Mouse (Mus musculus) cerebellum, adult 11 months (tissue): Measurements from ENCODE around the gene Nsl1.

ENCODE experiments used
- DNase-seq: peaks from one replicate; pipeline ENCODE4 v3.0.0; 2022

The Nsl1 gene

DNA sequence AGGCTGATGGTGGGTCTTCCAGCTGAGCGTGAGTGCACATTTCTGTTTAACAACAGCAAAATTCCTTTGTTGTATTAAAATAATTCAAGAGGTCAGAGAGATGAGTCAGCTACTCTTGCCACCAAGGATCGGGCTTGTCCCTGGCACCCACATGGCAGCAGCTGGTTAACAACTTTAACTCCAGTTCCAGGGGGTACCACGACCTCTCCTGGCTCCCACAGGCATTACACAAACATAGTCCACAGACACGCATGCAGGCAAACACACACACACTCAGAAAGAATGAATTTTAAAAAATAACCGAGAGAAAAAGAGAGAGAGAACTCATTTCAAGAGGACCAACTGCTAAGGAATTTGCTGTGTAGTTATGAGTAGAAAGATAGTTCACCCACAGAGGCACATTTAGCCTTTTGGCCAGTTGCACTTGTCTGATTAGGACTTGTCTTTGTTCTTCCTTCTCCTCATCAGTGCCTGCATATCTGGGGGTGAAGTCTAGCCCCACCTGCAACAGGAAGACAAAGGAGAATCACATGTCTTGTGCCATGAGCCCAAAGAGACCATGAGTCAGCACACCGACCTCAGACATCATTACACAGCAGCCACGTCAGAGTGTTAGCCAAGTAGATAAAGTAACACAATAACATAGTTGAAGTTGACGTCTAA lies 7.8 kb upstream of the Nsl1 start:
- no peak for DNase-seq

DNA sequence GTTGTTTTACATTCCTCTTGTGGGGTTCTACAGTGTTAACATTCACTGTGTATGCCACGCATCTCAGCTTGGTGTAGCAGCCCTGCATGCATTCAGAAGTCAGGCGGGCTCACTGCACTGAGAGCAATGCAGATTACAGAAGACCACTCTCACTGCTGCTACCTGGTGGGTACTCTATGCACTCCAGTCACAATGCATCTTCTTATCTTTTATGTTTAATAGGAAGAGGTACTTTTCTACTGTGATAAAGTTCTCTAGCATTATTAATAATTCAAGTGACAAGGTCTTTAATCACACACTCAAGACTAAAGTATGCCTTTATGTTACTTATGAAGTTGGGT lies 7.3 kb upstream of the Nsl1 start:
- no peak for DNase-seq

DNA sequence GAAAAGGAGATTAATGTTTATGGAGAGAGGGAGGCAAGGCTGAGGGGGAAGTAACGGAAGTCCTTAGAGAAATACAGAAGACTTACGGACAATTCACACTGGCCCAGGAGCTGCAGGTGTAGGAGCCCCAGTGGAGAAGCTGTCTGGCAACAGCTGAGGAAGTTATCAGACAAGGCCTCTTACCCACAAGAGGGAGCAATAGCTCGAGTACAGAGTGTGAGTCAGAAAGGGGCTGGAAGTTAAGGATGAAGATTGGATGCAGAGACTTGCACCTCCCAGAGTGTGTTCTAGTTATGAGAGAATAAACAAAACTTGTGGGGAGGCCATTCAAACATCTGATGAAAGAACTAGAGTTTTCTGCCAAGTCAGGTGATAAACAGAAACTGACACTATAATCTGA lies 5.4 kb upstream of the Nsl1 start:
- no peak for DNase-seq

DNA sequence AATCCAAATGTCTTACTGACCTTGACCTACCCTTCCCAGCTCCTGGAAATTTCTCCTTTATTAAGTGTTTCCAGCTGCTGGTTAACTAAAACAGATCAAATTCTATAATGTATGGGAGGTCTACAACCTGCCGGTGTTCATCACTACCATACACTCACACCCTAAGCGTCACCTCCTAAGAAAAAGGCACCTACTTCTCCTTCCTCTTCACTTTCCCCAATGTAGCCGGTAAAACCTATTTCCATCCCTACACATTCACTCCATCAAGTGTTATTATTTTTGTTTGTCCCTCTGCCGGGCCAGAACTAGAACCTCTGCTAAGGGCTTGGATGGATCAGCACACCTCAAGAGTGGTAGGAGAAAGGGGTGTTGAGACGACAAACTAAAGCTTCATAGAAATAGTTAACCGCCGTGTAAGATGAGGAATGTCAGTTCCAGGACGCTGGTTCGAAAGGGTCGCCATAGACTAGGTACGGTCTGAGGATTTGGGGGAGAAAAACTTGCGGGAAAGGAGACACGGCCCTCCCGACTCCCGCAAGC lies 501 bp upstream of the Nsl1 start:
- DNase-seq: no peak

DNA sequence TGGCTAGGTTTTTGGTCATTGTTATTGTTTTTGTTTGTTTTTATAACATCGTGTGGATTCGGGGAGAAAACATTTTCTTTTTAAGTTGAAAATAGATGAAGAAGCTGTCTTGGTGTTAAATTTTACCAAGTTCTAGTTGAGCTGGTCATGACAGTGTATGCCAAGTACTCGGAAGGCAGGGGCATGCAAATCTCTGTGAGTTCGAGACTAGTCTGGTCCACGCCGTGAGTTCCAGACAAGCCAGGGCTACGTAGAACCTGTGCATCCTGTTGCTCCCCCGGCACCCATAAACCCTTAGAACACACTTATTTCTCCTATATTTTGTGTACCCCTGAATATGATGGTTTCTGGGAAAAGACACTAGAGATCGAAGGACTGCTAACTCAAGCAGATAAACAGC lies 888 bp downstream of the Nsl1 start:
- no peak for DNase-seq

DNA sequence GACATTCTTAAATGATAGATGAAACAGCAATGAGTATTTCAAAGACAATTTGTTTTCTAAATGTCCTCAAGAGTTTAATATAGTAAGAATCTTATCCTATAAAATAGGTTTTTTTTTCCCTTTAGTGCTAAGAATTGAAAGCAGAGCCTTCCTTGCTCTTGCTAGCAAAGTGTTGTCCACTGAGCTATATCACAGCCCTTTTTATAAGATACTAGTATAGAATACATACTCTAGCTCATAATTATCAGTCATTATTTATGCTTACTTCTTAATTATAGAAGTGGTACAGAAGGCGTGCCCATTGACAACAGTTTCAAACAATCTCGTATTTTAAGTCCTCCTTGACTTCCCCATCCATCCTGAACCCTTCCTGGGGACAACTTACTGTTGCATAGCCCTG lies 1.7 kb downstream of the Nsl1 start:
- DNase-seq: no peak

DNA sequence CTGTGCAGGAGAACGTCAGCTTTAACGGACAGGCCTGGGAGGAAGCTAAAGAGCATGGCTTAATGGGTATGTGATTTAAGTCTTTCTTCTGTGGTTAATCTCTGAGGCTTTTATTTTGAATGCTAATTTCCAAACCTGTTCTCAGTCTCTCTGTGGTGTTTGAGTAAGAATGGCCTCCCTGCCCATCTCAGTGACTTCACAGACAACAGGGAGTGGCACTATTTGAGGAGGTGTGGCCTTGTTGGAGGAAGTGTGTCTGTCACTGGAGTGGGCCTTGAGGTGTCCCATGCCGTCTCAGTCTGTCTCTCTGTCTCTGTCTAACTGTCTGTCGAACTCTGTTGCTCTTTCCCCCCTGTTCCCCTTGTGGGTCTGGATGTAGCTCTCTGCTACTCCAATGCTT lies 2.4 kb downstream of the Nsl1 start:
- DNase-seq: no peak

DNA sequence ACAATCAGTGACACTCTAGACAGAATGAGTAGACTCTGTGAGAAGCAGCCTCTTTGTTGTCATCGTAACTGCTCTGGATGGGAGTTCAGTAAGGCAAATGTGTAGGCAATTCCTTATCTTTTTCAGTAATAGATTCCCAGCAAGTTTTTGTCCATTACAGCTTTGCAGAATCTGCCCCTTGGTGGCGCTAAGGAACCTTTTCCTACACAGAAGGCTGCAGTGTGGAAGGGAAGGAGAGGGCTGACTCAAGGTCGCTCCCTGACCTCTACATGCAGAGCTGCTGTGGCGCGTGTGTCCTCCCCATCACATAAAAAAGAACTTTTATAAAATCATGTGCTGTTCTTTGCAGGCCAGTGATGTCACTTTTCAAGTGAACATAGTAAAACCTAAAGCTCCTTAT lies 5.6 kb downstream of the Nsl1 start:
- no peak for DNase-seq

DNA sequence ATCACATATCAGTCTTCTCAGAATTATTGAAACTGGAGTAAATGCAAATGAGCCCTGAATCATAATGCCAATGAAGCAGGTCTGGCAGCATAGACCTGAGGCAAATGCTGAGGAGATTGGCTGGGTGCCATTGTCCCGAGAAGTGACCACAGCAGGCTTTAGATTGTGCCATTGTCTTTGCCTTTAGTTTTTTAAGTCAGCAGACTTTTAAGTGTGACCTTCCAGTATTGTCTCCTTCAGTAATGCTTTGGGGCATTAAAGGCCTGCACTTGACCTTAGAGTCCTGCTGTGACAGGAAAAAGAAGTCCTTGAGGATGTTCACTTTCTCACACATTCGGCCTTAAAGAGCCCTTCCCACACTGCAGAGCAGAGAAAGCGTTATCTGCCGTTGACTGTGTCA lies 7.4 kb downstream of the Nsl1 start:
- DNase-seq: no peak

DNA sequence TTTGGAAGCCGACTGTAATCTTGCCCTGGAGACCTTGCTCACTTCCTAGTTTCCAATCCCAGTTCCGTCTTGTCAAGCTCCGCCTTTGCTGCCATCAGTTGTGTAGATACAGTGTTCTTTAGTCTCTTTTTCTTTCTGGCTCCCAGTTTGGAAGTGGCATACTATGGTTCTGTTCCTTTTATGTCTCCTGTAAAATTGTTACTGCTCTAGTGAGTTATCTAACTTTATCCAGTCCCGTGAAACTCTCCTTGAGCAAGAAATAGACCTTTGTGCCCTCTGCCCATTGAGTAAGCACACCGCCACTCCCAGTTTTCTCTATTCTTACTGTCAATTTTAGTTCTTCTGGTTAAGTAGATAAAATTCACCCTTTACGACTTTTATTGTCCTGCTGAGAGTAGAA lies 8.8 kb downstream of the Nsl1 start:
- DNase-seq: no peak

DNA sequence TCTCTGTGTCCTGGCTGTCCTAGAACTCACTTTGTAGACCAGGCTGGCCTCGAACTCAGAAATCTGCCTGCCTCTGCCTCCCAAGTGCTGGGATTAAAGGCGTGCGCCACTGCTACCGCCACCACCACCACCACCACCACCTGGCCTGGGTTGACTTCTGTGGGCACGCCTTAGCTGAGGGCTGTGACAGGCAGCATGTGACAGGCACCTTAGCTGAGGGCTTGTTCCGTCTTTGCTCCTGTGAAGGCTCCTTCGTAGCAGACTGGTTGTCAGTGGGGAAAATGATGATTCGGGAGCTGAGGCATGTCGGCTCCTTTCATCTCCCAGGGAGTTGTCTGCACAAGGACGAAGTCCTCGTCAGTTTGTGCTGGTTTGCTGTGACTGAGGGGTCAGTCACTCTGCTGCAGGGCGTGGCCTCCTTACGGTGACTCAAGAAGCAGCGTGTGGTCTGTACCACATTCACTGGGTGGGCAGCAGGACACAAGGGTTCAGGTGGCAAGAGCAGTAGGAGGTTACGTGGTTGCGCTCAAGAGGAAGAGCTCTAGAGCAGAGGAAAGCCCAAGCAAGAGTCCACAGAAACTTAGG lies 9.6 kb downstream of the Nsl1 start:
- DNase-seq: no peak

DNA sequence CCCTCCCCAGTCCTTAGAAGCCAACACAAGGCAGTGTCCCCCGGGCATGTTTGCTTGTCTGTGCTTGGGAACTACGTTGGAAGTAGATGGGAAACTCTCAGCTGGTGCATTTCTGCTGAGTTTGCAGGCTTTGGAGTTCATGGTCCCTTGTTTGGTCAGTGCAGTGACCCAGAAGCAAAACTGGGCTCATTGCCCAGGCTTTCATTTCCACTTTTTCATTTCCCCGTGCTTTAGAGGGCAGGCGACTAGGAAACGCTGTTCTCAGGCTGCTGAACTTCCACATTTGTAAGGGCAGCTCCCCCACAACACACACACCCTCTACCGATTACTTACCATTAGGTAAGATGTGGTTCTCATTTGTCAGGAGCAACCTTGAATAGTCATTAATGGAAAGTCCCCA lies 10.2 kb downstream of the Nsl1 start:
- DNase-seq: no peak

DNA sequence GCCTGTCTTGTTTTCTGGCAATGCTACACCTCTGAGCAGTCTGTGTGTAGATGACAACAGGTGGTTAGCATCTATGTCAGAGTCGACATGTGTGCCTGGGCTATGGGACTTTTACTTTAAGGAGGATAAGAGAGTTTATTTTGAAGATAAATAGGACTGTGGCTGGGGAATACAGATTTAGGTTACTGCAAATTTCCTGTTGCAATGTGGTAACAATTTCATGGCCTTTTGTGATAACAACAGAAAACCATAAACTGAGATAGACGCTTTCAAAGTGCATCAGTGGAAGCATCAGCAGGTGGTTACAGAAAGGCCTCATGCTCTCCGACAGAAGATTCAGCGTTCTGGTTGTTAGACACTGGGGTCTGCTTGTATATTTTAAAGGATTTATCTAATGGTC lies 10.7 kb downstream of the Nsl1 start:
- no peak for DNase-seq

DNA sequence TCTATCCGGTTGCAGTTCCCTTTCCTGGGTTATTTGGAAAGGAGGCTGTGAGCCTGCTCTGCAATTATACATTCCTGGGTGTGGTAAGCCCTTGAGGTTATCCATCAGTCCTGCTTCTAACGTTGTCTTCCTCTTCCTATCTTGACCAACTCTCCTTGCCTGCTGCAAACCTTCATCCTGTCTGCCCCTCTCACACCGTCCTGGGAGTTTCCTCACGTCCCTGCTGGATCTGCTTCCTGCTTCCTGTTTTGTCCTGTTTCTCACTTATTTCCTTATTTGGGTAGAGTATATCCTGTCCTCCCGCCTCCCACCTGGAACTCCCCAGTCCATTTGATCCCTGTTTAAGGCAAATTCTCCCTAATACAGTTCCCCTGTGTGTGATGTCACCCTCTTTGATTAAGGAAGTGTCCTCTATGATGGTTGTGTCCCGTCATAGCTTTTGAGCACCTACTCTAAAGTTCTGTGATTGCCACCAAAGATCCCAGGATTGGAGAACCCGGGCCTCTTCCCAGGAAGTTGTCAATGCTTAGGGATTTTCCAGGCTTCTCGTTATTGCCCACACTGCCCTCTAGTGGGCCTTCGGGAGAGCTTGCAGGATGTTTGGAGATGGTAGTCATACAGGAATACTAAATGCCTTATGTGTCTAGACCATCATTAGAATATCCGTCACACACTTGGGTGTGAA lies 12.5 kb downstream of the Nsl1 start:
- DNase-seq: peak; percentile 26

DNA sequence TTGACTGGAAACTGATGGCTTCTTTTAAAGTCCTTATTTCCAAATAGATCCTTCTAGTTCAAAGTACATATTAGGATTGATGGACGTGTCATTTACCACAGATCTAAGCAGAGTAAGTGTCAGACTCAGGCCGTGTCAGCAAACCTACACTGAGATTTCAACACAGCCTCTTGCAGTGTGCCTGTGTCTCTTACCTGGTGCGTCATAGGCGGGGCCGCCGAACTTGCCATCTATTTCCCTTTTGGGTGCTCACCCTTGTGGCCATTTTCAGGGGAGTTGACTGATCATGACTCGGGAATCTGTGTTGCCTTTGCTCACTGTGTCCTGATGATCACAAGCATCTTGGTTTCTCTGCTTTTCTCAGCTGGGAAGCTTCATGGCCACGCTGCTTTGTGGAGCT lies 20.4 kb downstream of the Nsl1 start:
- DNase-seq: no peak

DNA sequence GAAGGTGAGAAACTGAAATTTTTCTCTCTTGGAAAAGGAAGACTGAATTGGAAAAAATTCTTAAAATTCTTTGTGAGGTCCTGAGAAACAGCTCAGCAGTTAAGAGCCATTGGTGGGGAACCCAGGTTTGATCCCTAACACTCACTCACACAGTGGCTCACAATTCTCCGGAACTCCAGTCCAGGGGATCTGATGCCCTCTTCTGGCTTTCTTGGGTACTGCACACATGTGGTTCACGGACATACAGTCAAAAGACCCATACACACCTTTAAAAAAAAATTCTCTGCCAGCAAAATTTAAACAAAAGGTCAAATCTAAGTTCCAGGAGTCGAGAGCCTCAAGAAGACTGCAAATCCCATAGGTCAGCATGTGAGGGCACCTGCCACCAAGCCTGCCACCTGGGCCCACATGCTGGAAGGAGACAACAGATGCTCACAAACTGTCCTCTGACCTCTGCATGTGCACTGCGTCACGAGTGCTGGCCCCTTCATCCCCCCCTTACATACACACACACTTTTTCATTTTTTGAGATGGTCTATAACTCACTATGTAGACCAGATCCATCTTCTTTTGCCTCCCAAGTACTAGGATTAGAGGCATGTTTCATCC lies 22.2 kb downstream of the Nsl1 start:
- no peak for DNase-seq

DNA sequence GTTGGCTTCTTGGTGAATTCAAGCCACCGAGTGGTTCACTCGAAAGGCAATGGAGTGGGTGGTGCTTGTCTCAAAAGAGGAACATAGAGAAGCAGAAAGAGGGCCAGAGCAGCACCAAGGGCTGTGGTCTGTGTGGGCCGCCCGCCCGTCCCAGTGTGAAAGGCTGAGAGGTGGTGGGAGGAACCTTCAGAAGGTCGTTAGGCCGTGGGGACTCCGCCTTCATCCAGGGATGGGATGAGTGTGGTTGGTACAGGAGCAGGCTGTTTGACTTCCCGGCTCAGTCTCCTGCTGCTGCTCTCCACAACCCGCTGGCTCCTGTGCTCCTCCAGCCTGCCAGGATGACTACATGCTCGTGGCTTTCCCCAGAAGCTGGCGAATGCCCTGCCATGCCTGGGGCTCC lies 22.8 kb downstream of the Nsl1 start:
- DNase-seq: no peak

DNA sequence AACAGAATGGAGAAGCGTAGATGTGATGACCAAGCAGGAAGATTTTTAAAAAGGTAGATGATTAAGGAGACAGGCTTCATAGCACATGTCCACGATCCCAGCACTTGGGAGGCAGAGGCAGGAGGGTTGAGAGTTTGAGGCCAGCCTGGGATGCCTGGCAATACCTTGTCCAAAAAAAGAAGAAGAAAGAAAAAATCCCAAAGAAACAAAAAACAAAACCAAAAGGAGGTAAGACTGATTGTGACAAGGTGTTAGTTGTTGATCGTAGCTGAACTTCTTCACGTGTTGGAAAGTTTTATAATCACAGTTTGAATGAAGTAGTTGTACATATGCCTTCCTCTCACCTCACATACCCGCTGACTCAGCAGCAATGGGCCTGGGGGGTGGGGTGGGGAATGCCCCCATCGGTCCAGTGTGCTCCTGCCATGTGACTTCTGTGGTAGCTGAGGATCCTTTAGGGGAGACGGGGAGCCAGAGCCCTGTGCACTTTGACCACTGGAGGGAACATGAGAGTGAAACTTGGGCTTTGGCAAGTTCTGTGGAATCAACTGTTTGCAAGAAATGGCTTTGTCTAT lies 23.6 kb downstream of the Nsl1 start:
- DNase-seq: no peak

DNA sequence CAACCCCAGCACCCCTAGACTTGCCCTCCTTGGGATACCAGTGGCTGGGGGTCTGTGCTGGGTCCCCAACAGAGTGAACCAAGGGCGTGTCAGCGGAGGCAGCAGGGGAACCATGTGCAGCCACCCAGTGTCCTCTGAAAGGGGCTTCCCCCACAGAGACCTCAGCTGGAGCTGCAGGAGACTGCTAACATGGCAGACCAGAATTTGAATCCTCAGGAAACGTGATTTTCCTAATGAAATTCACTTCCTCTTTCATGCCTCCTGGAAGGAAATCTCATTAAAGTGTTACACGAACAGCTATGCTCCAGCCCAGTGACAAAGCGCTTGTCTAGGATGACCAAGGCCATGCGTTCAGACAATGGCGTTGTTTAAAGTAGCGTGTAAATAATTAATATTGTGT lies 24.1 kb downstream of the Nsl1 start:
- DNase-seq: no peak

DNA sequence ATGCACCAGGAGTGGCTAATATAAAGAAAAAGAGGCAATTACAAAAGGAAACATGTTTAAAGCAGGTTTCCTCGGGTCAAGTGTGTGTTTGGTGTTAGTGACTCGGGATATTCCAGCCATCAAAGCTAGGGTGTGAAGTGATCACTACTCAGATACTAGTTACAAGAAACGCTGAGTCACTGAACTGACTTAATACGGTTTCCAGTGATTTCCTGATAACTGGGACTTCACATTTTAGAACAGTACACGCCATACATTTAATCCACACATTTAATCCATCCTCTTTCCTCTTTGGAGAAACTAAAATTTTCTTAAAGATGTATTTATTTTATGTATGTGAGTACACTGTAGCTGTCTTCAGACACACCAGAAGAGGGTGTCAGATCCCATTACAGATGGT lies 25.1 kb downstream of the Nsl1 start:
- DNase-seq: no peak

DNA sequence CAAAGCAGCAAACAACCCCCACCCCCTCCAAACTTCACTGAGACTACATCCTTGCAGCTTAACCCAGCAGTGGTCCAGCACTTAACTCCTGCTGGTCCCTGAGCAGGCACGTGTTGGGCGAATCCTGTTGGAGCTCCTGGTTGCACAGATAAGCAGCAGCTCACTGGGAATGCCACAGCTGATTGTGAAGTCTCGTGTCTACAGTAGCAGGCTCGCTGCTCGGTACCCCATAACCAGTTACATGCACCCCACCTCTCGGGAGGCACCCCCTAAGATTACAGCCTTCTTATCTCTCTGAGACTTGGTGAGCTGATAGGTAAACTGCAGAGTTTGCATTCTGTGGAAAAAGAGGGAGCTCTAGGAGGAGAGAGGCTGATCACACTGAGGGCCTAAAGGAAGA lies 26.5 kb downstream of the Nsl1 start:
- no peak for DNase-seq

DNA sequence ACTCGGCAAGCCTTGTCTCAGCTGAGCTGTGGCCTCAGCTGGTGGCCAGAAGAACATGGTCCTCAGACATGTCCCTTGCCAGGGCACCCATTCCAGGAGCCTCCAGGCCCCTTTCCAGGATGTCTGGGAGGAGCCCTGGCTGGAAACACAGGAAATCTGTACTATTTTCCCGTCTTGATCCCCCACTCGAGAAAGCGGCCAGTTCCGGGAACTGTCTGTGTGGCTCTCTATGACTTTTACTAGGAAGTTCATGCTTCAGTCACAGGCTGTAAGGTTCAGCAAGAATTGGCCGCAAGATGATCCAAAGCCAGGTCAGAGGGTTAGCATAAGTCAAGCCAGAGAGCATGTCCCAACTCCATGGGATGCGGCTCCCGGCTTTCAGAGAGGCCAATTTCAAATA lies 29.2 kb downstream of the Nsl1 start:
- DNase-seq: no peak

DNA sequence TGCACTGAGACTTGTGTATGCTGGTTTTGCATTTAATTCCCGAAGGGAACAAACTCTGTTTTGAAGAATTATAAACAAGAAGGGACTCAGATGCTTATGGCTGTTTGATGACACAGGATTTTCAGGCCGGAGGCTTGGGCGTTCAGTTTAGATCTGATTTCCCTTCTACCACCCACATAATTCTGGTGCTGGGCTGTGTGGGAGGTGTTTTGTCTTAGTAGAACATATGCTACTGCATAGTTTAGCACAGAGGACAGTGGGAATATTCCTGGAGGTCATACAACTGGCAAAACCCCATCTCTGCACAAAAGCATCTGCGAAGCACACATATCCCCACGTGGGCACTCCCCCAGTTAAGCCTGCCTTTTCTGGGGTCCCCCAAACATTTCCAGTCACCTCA lies 30.8 kb downstream of the Nsl1 start:
- no peak for DNase-seq

DNA sequence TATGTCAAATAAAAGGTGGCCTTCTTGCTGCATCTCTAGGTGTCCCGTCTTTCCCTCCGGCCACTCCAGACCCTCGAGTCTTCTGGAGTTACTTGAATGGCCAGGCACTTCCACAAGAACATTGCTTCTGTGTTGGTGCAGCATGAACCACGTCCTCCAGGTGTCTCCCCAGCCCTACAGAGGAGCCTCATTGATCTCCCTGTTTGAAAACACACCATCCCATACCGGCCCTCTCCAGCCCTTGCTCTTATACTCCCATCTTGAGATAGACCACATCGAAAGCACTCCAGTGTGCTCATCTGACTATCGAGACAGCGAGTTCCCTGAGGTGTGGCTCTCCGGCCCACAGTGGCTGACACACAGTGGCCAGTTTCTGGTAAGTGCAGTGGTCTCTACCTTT lies 32.2 kb downstream of the Nsl1 start:
- no peak for DNase-seq
